Mouse (Mus musculus): ENCODE measurements at regions not wholly inside any gene's neighbourhood (a gene's known extent, or its start where the extent isn't known, plus 50 kb on each side); places are given as distances from the start of the nearest gene placed in this dataset.
"Not testable (repeated sequence)": the region's sequence is repeated elsewhere in the genome, so short reads cannot be mapped to it uniquely, and the experiment has no call there.

- Histone ChIP-seq H3K9me3 (ENCODE audit: control insufficient read depth, insufficient read depth, low read depth, low read length) (no peaks in the 10 kb centered on the region), H3K9ac (ENCODE audit: insufficient read depth, low read depth, low read length, poor library complexity, severe bottlenecking) (no peak overlapping the region), H3K4me3 (ENCODE audit: insufficient read depth in 1 of 2, low read depth in 1 of 2, low read length in 2 of 2, poor library complexity in 1 of 2, severe bottlenecking in 1 of 2) (no peak overlapping the region), H3K4me1 (ENCODE audit: control insufficient read depth in 2 of 2, insufficient read depth in 2 of 2, low read length in 2 of 2, poor library complexity in 1 of 2) (no peaks in the 10 kb centered on the region; a peak in 1 of 4 replicates), H3K36me3 (ENCODE audit: control insufficient read depth, insufficient read depth, low read length, poor library complexity, severe bottlenecking) (no peaks in the 10 kb centered on the region), H3K27ac (ENCODE audit: insufficient read depth, low read depth, low read length, poor library complexity, severe bottlenecking) (no peak overlapping the region)
- in situ Hi-C loops (cut with MboI; ENCODE audit: low sequenced_read_pairs in 2 of 2, unreplicated experiment in 2 of 2): no loop called here
- no peak for DNase-seq (ENCODE audit: low read depth, low spot score)
- TF ChIP-seq MAFK (IDR thresholded peaks at IDR 0.05; ENCODE audit: insufficient read depth, low read depth, low read length): no peak
- no peak for TF ChIP-seq ZNF384 (IDR thresholded peaks at IDR 0.05; ENCODE audit: low read depth, low read length)
- no peak for TF ChIP-seq ZC3H11A (IDR thresholded peaks at IDR 0.05; ENCODE audit: borderline replicate concordance, low read depth, low read length)
- TF ChIP-seq HCFC1 (IDR thresholded peaks at IDR 0.05; ENCODE audit: borderline replicate concordance, insufficient read depth, low read length): no peak
- TF ChIP-seq CHD2 (IDR thresholded peaks at IDR 0.05; ENCODE audit: low read depth, low read length): no peak
These were observed 198.0 kb upstream of the Pum3 start for GRCm38 (mm10) chr19:27627626-27628025.

- Histone ChIP-seq H3K9me3 (ENCODE audit: control insufficient read depth, insufficient read depth, low read depth, low read length) (no peaks in the 10 kb centered on the region), H3K4me1 (ENCODE audit: control insufficient read depth in 2 of 2, insufficient read depth in 2 of 2, low read length in 2 of 2, poor library complexity in 1 of 2) (peaks cover 0 to 3% of the 10 kb centered on the region in 2 experiments; a peak in 1 of 4 replicates), H3K9ac (ENCODE audit: insufficient read depth, low read depth, low read length, poor library complexity, severe bottlenecking) (no peak overlapping the region), H3K4me3 (ENCODE audit: insufficient read depth in 1 of 2, low read depth in 1 of 2, low read length in 2 of 2, poor library complexity in 1 of 2, severe bottlenecking in 1 of 2) (no peak overlapping the region), H3K27ac (ENCODE audit: insufficient read depth, low read depth, low read length, poor library complexity, severe bottlenecking) (no peak overlapping the region), H3K36me3 (ENCODE audit: control insufficient read depth, insufficient read depth, low read length, poor library complexity, severe bottlenecking) (no peaks in the 10 kb centered on the region)
- no peak for DNase-seq (ENCODE audit: low read depth, low spot score)
- in situ Hi-C loops (cut with MboI; ENCODE audit: low sequenced_read_pairs in 2 of 2, unreplicated experiment in 2 of 2): no loop called here
- no peak for TF ChIP-seq CHD2 (IDR thresholded peaks at IDR 0.05; ENCODE audit: low read depth, low read length)
- no peak for TF ChIP-seq ZC3H11A (IDR thresholded peaks at IDR 0.05; ENCODE audit: borderline replicate concordance, low read depth, low read length)
- TF ChIP-seq ZNF384 (IDR thresholded peaks at IDR 0.05; ENCODE audit: low read depth, low read length): no peak
- no peak for TF ChIP-seq MAFK (IDR thresholded peaks at IDR 0.05; ENCODE audit: insufficient read depth, low read depth, low read length)
- TF ChIP-seq HCFC1 (IDR thresholded peaks at IDR 0.05; ENCODE audit: borderline replicate concordance, insufficient read depth, low read length): no peak
These were observed 187.9 kb upstream of the Pum3 start for GRCm38 (mm10) chr19:27617522-27617921.

GRCm38 (mm10) chr19:27606933-27607332 lies 177.3 kb upstream of the Pum3 start:
- in situ Hi-C loops (cut with MboI; ENCODE audit: low sequenced_read_pairs in 2 of 2, unreplicated experiment in 2 of 2): no loop called here
- TF ChIP-seq HCFC1 (IDR thresholded peaks at IDR 0.05; ENCODE audit: borderline replicate concordance, insufficient read depth, low read length) (no peak), ZC3H11A (IDR thresholded peaks at IDR 0.05; ENCODE audit: borderline replicate concordance, low read depth, low read length) (no peak), CHD2 (IDR thresholded peaks at IDR 0.05; ENCODE audit: low read depth, low read length) (no peak), ZNF384 (IDR thresholded peaks at IDR 0.05; ENCODE audit: low read depth, low read length) (no peak), MAFK (IDR thresholded peaks at IDR 0.05; ENCODE audit: insufficient read depth, low read depth, low read length) (no peak)
- Histone ChIP-seq H3K36me3 (ENCODE audit: control insufficient read depth, insufficient read depth, low read length, poor library complexity, severe bottlenecking) (no peaks in the 10 kb centered on the region), H3K4me1 (ENCODE audit: control insufficient read depth in 2 of 2, insufficient read depth in 2 of 2, low read length in 2 of 2, poor library complexity in 1 of 2) (peaks cover 0 to 16% of the 10 kb centered on the region in 2 experiments; a peak in 2 of 4 replicates), H3K9ac (ENCODE audit: insufficient read depth, low read depth, low read length, poor library complexity, severe bottlenecking) (no peak overlapping the region), H3K9me3 (ENCODE audit: control insufficient read depth, insufficient read depth, low read depth, low read length) (no peaks in the 10 kb centered on the region), H3K27ac (ENCODE audit: insufficient read depth, low read depth, low read length, poor library complexity, severe bottlenecking) (no peak overlapping the region), H3K4me3 (ENCODE audit: insufficient read depth in 1 of 2, low read depth in 1 of 2, low read length in 2 of 2, poor library complexity in 1 of 2, severe bottlenecking in 1 of 2) (no peak overlapping the region)
- no peak for DNase-seq (ENCODE audit: low read depth, low spot score)

GRCm38 (mm10) chr19:27603296-27603695 lies 173.7 kb upstream of the Pum3 start:
- in situ Hi-C loops (cut with MboI; ENCODE audit: low sequenced_read_pairs in 2 of 2, unreplicated experiment in 2 of 2): no loop called here
- DNase-seq (ENCODE audit: low read depth, low spot score): no peak
- TF ChIP-seq CHD2 (IDR thresholded peaks at IDR 0.05; ENCODE audit: low read depth, low read length): no peak
- no peak for TF ChIP-seq ZC3H11A (IDR thresholded peaks at IDR 0.05; ENCODE audit: borderline replicate concordance, low read depth, low read length)
- TF ChIP-seq HCFC1 (IDR thresholded peaks at IDR 0.05; ENCODE audit: borderline replicate concordance, insufficient read depth, low read length): no peak
- no peak for TF ChIP-seq MAFK (IDR thresholded peaks at IDR 0.05; ENCODE audit: insufficient read depth, low read depth, low read length)
- TF ChIP-seq ZNF384 (IDR thresholded peaks at IDR 0.05; ENCODE audit: low read depth, low read length): no peak
- Histone ChIP-seq H3K9ac (ENCODE audit: insufficient read depth, low read depth, low read length, poor library complexity, severe bottlenecking) (no peak overlapping the region), H3K36me3 (ENCODE audit: control insufficient read depth, insufficient read depth, low read length, poor library complexity, severe bottlenecking) (no peaks in the 10 kb centered on the region), H3K4me1 (ENCODE audit: control insufficient read depth in 2 of 2, insufficient read depth in 2 of 2, low read length in 2 of 2, poor library complexity in 1 of 2) (peaks cover 3 to 28% of the 10 kb centered on the region in 2 experiments; a peak in 3 of 4 replicates), H3K4me3 (ENCODE audit: insufficient read depth in 1 of 2, low read depth in 1 of 2, low read length in 2 of 2, poor library complexity in 1 of 2, severe bottlenecking in 1 of 2) (no peak overlapping the region), H3K9me3 (ENCODE audit: control insufficient read depth, insufficient read depth, low read depth, low read length) (no peaks in the 10 kb centered on the region), H3K27ac (ENCODE audit: insufficient read depth, low read depth, low read length, poor library complexity, severe bottlenecking) (no peak overlapping the region)

- H3K4me1 ChIP-seq (ENCODE audit: control insufficient read depth in 2 of 2, insufficient read depth in 2 of 2, low read length in 2 of 2, poor library complexity in 1 of 2): peaks cover 3 to 28% of the 10 kb centered on the region in 2 experiments; a peak in 3 of 4 replicates
- H3K9me3 ChIP-seq (ENCODE audit: control insufficient read depth, insufficient read depth, low read depth, low read length): no peaks in the 10 kb centered on the region
- H3K9ac ChIP-seq (ENCODE audit: insufficient read depth, low read depth, low read length, poor library complexity, severe bottlenecking): no peak overlapping the region
- no peaks in the 10 kb centered on the region for H3K36me3 ChIP-seq (ENCODE audit: control insufficient read depth, insufficient read depth, low read length, poor library complexity, severe bottlenecking)
- in situ Hi-C loops (cut with MboI; ENCODE audit: low sequenced_read_pairs in 2 of 2, unreplicated experiment in 2 of 2): no loop called here
- H3K4me3 ChIP-seq (ENCODE audit: insufficient read depth in 1 of 2, low read depth in 1 of 2, low read length in 2 of 2, poor library complexity in 1 of 2, severe bottlenecking in 1 of 2): no peak overlapping the region
- no peak for TF ChIP-seq ZC3H11A (IDR thresholded peaks at IDR 0.05; ENCODE audit: borderline replicate concordance, low read depth, low read length)
- TF ChIP-seq HCFC1 (IDR thresholded peaks at IDR 0.05; ENCODE audit: borderline replicate concordance, insufficient read depth, low read length): no peak
- TF ChIP-seq CHD2 (IDR thresholded peaks at IDR 0.05; ENCODE audit: low read depth, low read length): no peak
- no peak for TF ChIP-seq MAFK (IDR thresholded peaks at IDR 0.05; ENCODE audit: insufficient read depth, low read depth, low read length)
- TF ChIP-seq ZNF384 (IDR thresholded peaks at IDR 0.05; ENCODE audit: low read depth, low read length): no peak
- H3K27ac ChIP-seq (ENCODE audit: insufficient read depth, low read depth, low read length, poor library complexity, severe bottlenecking): no peak overlapping the region
- DNase-seq (ENCODE audit: low read depth, low spot score): peak; percentile 31
These were observed 171.9 kb upstream of the Pum3 start for GRCm38 (mm10) chr19:27601551-27601950.

- H3K4me3 ChIP-seq (ENCODE audit: insufficient read depth in 1 of 2, low read depth in 1 of 2, low read length in 2 of 2, poor library complexity in 1 of 2, severe bottlenecking in 1 of 2); in situ Hi-C loops (cut with MboI; ENCODE audit: low sequenced_read_pairs in 2 of 2, unreplicated experiment in 2 of 2); H3K36me3 ChIP-seq (ENCODE audit: control insufficient read depth, insufficient read depth, low read length, poor library complexity, severe bottlenecking); H3K9me3 ChIP-seq (ENCODE audit: control insufficient read depth, insufficient read depth, low read depth, low read length); DNase-seq (ENCODE audit: low read depth, low spot score): not testable (repeated sequence)
- Histone ChIP-seq H3K27ac (ENCODE audit: insufficient read depth, low read depth, low read length, poor library complexity, severe bottlenecking) (peak overlapping the region; percentile 23; the same call in 1 of the 2 replicates), H3K4me1 (ENCODE audit: control insufficient read depth in 2 of 2, insufficient read depth in 2 of 2, low read length in 2 of 2, poor library complexity in 1 of 2) (peaks cover 3 to 28% of the 10 kb centered on the region in 2 experiments; a peak in 3 of 4 replicates), H3K9ac (ENCODE audit: insufficient read depth, low read depth, low read length, poor library complexity, severe bottlenecking) (peak overlapping the region; percentile 3; the same call in 1 of the 2 replicates)
These were observed 170.8 kb upstream of the Pum3 start for GRCm38 (mm10) chr19:27600386-27600785.
